Mouse (Mus musculus): ENCODE results near the gene Arid4b. TPM values are rescaled to one million over a fixed set of nuclear protein-coding genes. Genes with fewer than 3 reads are reported as not detected.
"Not testable (repeated sequence)": the region's sequence is repeated elsewhere in the genome, so short reads cannot be mapped to it uniquely, and the experiment has no call there.

The Arid4b gene
- 10 to 100 TPM; 56.3 to 76.4 TPM for polyA plus RNA-seq (2017; shearing (Covaris generic))

DNA sequence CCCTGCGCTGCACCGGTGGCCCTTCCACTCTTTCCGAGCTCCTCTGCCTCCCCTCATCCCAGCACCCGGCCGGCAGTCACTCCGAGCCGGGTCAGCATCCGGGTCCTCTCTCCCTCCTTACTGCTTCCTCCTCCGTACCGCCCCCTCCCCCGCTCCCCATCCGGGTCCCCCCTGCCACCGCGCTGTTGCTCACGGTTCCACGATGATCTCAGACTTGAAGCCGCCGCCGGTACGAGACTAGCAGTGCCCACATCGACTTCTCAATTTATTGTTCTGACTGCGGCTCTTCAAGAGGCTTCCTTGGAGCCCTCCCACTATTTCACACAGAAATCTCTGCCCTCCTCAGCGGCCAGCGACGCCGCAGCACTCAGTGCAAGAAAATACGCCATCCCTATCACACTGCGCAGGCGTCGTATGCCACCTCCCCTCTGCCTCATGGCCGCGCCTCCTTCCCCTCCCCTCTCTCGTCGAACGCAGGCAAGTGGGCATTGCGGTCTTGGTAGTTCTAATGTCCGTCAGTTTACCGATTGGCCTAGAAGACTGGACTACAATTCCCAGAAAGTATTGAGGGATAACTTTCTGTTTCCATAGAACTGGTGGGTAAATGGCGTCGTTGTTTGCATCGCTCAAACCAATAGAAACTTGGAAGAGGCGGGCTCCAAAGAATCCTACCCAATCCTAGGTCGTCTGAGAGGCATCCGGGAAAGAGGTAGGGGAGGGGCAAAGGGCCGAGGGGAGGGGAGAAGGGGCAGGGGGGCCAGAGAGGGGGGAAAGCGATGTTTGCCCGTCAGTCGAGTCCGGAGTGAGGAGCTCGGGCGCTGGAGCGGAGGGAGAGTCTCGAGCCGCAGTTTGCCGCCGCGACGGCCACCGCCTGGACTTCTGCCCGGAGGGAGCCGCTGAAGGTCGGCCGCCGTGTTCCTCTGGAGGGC, at the start of gene Arid4b, which contains the start of gene Ggps1:
TSS of gene Arid4b (plus strand) at position 220 of the 929 bp plus-strand sequence.
TSS of gene Ggps1 (minus strand) at position 476 of the 929 bp plus-strand sequence.
- peak; percentile 84 for ATAC-seq

GRCm38 (mm10) chr13:14014001-14014400, 49.0 kb upstream of the Arid4b start:
- no peak for ATAC-seq

DNA sequence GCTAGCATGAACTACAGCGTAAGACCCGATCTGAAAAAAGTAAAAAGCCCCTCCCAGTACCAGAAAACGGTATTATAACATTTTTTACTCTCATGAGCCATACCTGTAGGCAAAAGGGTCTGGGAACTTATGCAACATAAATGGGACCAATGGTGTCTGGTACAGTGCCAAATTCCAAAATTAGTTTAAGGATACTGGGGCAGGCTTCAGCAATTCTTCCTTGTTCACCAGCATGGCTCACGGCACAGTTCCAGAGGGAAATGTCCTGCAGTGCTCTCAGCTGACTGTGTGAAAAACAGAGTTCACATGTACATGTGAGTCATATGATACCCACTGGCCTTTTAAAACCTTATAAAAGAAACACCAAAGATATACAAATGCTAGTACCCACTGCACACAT, 48.5 kb upstream of the Arid4b start:
- ATAC-seq, result no peak

DNA sequence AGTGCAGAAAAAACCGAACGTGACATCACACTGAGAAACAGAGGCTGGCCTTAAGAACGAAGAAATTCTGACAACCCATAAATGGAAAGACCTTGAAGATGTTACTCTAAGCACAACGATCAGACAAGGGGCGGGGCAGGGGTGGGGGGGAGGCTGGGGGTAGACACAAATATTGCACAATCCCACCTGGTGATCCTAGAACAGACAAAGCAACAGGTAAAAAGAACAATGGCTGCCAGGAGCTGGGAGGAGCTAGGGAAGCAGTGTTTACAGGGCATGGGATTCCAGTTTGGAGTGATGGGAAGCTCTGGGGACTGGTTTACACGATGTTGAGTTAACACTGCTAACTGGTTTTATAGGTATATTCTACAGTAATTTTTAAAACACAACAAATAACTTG, 47.4 kb upstream of the Arid4b start:
- no peak for ATAC-seq

DNA sequence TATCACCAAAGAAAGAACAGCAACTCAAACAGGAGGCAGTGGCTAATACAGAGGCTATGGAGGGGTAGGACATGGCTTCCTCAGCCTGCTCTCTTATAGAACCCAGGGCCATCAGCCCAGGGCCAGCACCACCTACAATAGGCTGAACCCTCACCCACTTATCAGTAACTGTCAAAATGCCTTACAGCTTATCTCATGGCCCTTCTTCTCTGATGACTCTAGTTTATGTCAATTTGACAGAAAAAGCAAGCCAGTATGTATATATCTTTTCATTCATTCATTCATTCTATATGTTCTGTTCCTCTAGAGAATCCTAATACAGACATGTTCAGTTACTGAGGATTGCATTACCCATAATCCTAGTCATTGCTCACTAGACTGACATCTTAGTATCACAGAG, 44.7 kb upstream of the Arid4b start:
- ATAC-seq, result no peak

- ATAC-seq, result no peak
These were observed 44.2 kb upstream of the Arid4b start for GRCm38 (mm10) chr13:14018852-14019251.

DNA sequence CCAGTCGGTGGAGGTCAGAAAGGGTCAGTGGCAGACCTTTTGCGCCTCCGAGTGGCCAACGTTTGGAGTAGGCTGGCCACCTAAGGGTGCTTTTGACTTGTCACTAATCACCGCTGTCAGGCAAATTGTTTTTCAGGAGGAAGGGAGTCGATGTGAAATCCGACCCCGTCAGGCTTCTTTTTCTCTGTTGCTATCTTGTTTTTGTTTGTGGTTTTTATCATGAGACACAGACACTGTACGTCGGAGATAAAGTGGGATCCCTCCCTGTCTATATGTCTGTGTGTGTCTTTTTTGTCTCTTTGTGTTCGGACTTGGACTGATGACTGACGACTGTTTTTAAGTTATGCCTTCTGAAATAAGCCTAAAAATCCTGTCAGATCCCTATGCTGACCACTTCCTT, 41.6 kb upstream of the Arid4b start:
- ATAC-seq, result not testable (repeated sequence)

GRCm38 (mm10) chr13:14025554-14025953, 37.5 kb upstream of the Arid4b start:
- no peak for ATAC-seq

DNA sequence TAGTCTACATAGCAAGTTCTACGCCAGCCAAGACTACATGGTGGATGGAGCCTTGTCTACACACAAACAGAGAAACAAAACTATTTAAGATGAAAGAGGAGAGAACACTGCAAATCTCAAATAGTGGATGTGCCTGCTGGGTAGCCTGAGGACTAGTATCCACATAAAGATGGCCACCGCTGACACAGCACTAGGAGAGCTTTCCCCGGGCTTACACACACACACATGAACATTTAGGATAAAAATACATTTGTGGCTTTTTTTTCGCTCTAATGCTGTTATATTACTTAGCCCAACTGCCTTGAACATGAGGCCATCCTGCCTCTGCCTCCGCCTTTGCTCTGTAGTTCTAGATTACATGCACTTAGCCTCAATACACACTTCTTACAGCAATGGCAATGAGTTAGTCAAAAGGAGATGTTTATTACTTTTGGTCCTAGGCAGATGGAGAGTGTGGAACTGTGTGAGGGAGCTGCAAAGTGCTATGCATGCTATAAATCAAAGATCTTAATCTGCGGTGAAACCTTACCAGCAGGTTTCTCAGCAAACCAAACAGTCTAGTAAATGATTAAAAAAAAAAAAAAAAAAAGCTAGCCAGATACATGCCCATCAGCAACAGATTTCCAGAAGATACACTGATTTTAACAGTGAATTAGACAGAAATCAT, 36.7 kb upstream of the Arid4b start:
- no peak for ATAC-seq

DNA sequence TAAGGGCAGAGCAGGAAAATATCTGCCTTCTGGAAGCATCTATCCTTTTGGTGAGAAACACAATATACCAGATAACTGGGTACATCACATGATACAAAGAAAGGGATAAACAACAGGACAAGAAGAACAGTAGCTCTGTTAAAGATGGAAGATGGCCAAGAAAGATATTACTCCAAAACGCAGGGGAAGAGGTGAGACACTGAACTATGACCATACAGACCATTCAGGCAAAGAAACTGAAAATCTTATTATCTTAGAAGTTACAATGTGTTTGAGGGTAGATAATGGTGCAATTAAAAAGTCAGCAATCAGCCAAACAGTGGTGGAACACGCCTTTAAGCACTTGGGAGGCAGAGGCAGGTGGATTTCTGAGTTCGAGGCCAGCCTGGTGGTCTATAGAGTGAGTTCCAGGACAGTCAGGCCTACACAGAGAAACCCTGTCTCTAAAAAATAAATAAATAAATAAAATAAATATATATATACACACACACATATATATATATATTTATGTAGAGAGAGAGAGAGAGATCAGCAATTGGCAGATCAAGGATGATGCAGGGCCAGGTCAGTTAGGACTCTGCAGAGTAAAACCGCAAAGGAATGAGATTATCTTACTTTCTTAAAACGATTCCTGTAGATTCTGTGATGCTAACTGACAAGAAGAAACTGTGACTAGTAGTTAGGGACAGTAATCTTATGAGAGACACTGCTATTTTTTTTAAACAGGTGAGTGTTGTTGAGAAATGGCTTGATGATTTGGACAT, 29.5 kb upstream of the Arid4b start:
- no peak for ATAC-seq

GRCm38 (mm10) chr13:14034073-14034348, 29.0 kb upstream of the Arid4b start:
- no peak for ATAC-seq

- not testable (repeated sequence) for ATAC-seq
These were observed 27.7 kb upstream of the Arid4b start for GRCm38 (mm10) chr13:14035352-14035751.

DNA sequence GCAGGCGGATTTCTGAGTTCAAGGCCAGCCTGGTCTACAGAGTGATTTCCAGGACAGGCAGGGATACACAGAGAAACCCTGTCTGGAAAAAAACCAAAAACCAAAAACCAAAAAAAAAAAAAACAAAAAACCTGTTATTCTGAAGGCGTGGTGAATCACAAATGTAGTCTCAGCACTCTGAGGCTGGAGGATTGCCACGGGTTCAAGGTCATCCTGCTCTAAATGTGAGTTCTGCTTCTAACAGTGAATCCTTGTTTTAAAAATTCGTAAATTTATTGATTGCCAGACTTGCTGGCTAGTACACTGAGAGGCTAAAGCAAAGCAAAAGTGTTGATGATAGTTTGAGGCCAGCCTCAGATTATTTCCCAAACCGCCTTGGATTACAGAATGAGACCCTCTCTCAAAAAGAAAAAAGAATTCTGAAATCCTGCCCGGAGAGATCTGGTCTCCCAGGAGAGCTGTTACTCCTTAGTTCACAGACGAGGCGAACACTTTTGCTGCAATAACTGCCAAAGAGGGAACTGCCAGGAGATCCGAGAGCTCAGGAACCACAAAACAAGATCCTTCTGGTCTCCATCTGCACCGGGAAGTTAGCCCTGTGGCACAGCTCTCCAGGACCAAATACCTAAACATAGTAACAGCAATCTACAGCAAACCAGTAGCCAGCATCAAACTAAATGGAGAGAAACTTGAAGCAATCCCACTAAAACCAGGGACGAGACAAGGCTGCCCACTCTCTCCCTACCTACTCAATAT, 27.0 kb upstream of the Arid4b start:
- ATAC-seq, result no peak

DNA sequence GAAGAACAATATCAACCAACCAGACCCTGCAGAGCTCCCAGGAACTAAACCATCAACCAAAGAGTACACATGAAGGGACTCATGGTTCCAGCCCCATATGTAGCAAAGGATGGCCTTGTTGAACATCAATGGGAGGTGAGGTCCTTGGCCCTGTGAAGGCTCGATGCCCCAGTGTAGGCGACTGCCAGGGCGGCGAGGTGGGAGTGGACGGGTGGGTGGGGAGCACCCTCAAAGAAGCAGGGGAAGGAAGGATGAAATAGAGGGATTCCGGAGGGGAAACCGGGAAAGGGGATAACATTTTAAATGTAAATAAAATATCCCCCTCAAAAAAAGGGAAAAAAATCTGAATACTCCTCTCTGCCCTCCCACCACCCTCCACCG, 24.1 kb upstream of the Arid4b start:
- ATAC-seq, result no peak

DNA sequence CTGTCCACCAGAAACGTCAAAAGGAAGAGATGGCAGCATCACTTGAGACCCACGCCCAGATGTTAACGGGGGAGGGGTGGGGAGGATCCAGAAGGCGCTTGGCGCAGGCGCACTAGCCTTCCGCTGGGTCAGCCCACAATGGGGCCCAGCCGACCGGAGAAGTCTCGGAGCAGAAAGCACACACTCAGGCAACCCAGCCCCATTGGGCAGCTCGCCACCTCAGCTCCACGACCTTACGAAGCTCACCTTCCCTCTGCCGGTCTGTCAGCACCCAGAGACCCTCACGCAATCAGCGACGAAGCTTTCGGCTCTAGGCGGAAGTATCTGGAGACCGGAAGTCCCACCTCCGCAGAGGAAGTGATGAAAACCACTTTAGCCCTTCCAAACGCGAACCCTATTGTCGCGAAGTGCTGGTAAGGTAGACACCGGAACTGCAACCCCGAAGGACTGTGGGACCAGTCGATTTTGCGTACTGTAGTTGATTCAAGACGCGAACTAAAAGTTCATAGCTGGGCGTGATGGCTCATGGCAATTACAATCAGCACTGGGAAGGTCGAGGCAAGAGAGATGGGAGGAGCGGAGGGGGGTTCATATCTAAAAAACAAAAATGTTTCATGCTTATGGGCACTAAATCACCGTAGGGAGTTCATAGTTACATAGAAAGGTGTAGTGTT, 23.6 kb upstream of the Arid4b start, which contains the start of gene Tbce:
TSS of gene Tbce (minus strand) at position 347 of the 674 bp plus-strand sequence.
- ATAC-seq, result peak; percentile 98

DNA sequence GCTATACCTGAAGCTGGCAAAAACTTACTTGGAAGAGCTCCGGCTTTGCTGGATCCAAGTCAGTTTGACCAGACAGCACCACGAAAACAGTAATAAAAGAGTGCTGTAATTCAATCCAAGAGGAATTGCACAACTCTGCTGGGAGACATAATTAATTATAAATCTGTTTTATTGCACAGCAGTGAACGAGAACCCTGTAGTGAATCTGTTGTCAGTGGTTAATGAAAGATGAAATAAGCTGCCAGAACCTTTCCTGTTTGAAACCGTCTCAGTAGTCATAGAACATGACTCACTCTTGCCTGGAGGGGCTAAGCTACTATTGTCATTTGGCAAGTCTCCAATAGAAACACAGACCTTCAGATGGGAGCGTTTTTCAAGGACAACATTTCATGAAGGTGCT, 22.8 kb upstream of the Arid4b start:
- no peak for ATAC-seq

DNA sequence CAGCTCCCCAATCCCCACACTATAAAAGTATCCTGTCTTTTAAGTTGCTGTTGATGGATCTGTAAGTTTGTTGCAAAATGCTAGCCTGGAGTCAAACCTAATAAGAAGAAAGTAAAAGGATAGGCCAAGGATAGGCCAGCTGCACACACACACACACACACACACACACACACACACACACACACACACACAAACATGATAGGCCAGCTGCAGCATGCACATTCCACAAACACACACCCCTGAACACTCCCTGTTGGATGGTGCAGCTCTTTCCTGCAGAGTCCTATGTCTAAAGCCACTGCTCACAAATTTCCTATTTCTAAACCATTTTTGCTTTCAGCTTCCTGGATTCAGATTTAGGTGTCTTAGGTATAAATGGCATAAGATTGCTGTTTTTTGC, 19.2 kb upstream of the Arid4b start:
- ATAC-seq, result no peak

GRCm38 (mm10) chr13:14044521-14044920, 18.5 kb upstream of the Arid4b start:
- no peak for ATAC-seq

DNA sequence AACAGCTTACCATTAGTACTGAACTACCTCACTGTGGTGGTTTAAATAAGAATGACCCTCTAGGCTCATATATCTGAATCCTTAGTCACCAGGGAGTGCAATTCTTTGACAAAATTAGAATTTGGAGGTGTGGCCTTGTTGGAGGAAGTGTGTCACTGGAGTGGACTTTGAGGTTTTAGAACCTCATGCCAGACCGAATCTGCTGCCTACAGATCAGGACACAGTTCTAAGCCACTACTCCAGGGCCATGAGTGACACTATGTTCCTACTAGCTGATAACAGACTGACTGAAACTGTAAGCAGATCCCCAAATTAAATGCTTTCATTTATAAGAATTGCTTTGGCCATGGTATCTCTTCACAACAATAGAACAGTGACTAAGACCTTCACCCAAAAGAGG, 13.2 kb upstream of the Arid4b start:
- ATAC-seq, result no peak

GRCm38 (mm10) chr13:14056801-14057200, 6.2 kb upstream of the Arid4b start:
- no peak for ATAC-seq

DNA sequence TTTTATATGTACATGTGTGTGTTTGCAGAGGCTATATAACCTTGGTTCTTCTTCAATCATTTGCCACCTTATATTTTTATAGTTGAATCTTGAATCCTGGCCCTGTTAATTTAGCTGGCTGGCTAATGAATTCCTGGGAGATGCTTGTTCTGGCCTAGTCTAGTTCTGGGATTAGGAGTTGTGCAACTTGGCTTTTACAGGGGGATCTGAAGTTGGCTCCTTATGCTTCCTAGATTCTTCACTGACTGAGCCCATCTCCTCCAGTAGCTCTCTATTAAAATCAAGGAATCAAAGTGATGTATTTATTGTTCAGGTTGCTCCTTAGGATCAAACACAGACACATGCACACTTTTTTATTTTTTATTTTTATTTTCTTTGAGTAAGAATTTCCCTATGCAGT, 3.5 kb upstream of the Arid4b start:
- ATAC-seq, result no peak
